Mouse (Mus musculus) megakaryocyte-erythroid progenitor cell, adult 5-6 weeks (primary cell): ENCODE data around the gene Manf. TPM values are rescaled to one million over a fixed set of nuclear protein-coding genes. Genes with fewer than 3 reads are reported as not detected.

ENCODE experiments used
- ATAC-seq: replicated peaks from 2 replicates; pipeline ENCODE4 v1.8.0; 2016; ENCODE audit warnings: mild to moderate bottlenecking, inconsistent platforms; ENCODE audit not compliant: severe bottlenecking, poor library complexity, low FRiP score, low TSS enrichment
- total RNA-seq, 2 experiments: library from RNA; stranded (forward) in 1 of 2; stranded (reverse) in 1 of 2; fragments of 200-1000, 215-1000 nt in 1 of 2; fragments of >200 nt in 1 of 2; fragmentation: Nextera tagmentation in 1 of 2; gene quantifications; 2 replicates each; pipeline ENCODE4 v1.2.3; 2014 to 2017

The Manf gene
- total RNA-seq, 2 experiments from 2014 or later, result 147 to 187 TPM

GRCm38 (mm10) chr9:106806503-106806902 is 85.3 kb downstream of the Manf start:
- no peak for ATAC-seq

- no peak for ATAC-seq
These were observed 100.9 kb downstream of the Manf start for GRCm38 (mm10) chr9:106790831-106791230.

- peak; percentile 48; the same call in 1 of the 2 replicates for ATAC-seq
These were observed 102.4 kb downstream of the Manf start for GRCm38 (mm10) chr9:106789363-106789762.

- ATAC-seq, result peak; percentile 79
These were observed 102.9 kb downstream of the Manf start, which contains the start of gene Rad54l2 for GRCm38 (mm10) chr9:106788812-106789321. Rad54l2 (minus strand) TSS chr9:106789194.

Other genes starting within 250 kb of the Manf start
- not detected in 2 replicates for gene Grm2, start 235.9 kb downstream of the Manf start, total RNA-seq (2014; fragmentation: Nextera tagmentation)
- gene Grm2, start 235.9 kb downstream of the Manf start, total RNA-seq (2017), result not detected in 2 replicates
- gene Tex264, start 206.1 kb downstream of the Manf start, total RNA-seq (2014; fragmentation: Nextera tagmentation), result 23.8 and 28.7 TPM in 2 replicates
- 20.9 and 24.1 TPM in 2 replicates for gene Tex264, start 206.1 kb downstream of the Manf start, total RNA-seq (2017)
- gene Rad54l2, start 102.8 kb downstream of the Manf start, total RNA-seq (2014; fragmentation: Nextera tagmentation), result 15.9 and 22.7 TPM in 2 replicates
- gene Rad54l2, start 102.8 kb downstream of the Manf start, total RNA-seq (2017), result 15.6 and 23.2 TPM in 2 replicates
- 106 and 135 TPM in 2 replicates for gene Dcaf1, start 70.1 kb downstream of the Manf start, total RNA-seq (2014; fragmentation: Nextera tagmentation)
- gene Dcaf1, start 70.1 kb downstream of the Manf start, total RNA-seq (2017), result 65.4 and 72.3 TPM in 2 replicates
- 15.4 and 18.2 TPM in 2 replicates for gene Rbm15b, start 4.6 kb downstream of the Manf start, total RNA-seq (2014; fragmentation: Nextera tagmentation)
- 23.9 and 24.9 TPM in 2 replicates for gene Rbm15b, start 4.6 kb downstream of the Manf start, total RNA-seq (2017)